Mouse (Mus musculus) bone marrow, adult 2 months (tissue): Measurements from ENCODE around the gene Pdss2.

ENCODE experiments used
- CTCF ChIP-seq: fragments of 200-500 bp; IDR thresholded peaks from 2 replicates; pipeline ENCODE4 v1.5.1; 2011; ENCODE audit warnings: low read length, control low read depth; ENCODE audit not compliant: control insufficient read depth, insufficient read depth
- POLR2A ChIP-seq: fragments of 200-500 bp; IDR thresholded peaks from 2 replicates; pipeline ENCODE4 v1.6.1; 2011; ENCODE audit warnings: low read depth, mild to moderate bottlenecking, control low read depth, low read length, borderline replicate concordance; ENCODE audit not compliant: control insufficient read depth

DNA sequence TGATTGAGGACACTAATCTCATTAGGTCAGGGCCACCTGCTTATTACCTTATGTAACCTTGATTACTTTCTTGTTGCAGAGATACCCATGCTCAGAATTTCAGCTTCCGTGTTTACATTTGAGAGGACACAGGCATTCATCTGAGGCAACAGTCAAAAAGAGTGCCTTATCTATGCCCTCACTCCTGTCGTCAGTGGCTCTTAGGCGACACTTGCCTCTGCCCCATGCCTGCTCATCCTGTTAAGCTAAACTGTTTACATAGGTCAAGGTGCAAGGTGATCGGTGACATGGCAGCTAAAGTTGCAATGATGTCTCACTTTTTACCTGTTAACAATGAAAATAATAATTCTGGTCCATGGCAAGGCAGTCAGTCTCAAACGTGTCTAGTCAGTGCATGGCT lies 163.3 kb downstream of the Pdss2 start:
- no peak for TF ChIP-seq CTCF
- TF ChIP-seq POLR2A: no peak
